Mouse (Mus musculus) G1E-ER4 (cell line): ENCODE measurements around the gene Tbc1d30. TPM values are rescaled to one million over a fixed set of nuclear protein-coding genes. Genes with fewer than 3 reads are reported as not detected.

Experiments used
- GATA1 ChIP-seq: IDR thresholded peaks from one replicate; pipeline ENCODE4 v1.8.0; 2012; ENCODE audit warnings: low read length, inconsistent platforms
- polyA plus RNA-seq: library from polyadenylated mRNA; stranded (reverse); fragments of >175 nt; gene quantifications from 2 replicates; pipeline ENCODE4 v1.2.3, GENCODE M21; 2012

Gene Tbc1d30
- polyA plus RNA-seq, 1 experiment, result not detected

DNA sequence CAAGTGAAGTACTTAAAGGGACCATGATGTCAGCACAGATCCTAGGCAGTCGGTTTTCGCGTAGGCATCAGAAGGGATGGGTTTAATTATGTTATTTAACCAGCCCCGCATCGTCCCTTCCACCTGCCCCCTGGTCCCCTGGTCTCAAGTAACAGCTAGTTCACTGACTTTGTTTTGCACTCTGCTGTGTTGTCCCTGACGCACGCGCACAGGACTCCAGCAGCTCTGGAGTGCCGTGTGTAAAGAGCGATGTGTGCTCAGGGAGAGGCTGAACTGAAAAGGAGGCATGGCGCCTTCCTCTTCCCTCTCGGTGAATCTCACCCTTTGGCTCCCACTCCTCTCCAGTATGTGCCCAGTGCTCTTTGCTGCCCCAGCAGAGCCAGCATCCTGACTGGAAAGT is 22.9 kb upstream of the Tbc1d30 start:
- no peak for TF ChIP-seq GATA1

DNA sequence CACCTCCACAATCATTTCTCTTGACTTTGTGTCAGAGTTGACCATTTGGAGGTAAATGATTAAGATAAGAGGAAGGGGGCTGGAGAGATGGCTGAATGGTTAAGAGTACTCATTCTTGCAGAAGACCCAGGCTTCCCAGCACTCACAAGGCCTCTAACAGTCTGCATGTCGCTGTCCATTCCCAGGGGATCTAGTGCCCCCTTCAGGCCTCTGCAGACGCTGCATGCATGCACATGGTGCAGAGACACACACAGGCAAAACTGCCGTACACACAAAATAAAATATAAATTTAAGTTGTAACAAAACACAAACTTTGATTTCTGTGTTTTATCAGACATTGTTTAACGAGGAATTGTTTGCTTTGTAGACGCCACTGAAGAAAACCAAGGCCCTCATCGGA is 19.7 kb upstream of the Tbc1d30 start:
- no peak for TF ChIP-seq GATA1

DNA sequence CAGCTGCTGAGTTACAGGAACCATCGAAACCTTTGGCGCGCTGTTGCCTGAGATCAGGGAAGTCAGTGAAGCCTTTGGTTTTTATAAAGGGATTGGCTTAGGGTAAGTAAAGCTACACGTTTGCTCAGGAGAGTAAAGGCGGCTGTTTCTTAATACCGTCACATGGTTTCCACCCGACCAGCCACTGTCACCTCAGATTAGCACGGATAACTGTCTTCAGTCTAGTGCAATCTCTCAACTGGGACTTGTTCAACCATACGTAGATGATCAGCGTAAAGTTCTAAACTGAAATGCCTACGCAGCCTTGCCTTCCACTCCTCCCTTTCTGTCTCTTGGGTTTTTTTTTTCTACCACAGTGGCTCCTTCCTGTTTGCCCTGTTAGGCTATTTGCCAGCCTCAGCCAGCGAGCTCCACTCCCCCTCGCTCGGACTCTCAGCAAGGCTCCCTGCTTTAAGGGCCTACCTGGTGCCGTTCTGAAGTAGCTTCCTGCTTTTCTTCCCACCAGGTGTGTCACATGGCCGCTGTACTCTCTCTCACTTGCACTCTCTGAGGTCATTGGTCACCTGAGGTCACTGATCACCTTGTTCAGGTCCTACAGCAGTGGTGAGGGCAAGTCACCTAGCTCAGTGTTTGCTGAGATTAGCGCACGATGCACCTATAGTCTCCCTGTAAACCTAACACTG is 17.8 kb upstream of the Tbc1d30 start:
- TF ChIP-seq GATA1, result no peak

DNA sequence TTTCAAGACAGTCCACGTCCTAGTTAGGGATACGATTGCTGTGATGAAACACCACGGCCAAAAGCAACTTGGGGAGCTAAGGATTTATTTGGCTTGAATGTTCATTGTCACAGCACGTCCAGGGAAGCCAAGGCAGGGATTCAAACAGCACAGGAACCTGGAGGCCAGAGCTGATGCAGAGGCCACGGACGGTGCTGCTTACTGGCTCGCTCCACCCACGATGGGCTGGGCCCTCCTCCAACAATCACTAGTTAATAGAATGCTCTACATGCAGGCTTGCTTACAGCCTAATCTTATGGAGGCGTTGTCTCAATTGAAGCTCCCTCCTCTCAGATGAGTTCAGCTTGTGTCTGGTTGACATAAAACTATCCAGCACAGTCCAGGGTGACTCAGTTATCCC is 16.7 kb upstream of the Tbc1d30 start:
- no peak for TF ChIP-seq GATA1

DNA sequence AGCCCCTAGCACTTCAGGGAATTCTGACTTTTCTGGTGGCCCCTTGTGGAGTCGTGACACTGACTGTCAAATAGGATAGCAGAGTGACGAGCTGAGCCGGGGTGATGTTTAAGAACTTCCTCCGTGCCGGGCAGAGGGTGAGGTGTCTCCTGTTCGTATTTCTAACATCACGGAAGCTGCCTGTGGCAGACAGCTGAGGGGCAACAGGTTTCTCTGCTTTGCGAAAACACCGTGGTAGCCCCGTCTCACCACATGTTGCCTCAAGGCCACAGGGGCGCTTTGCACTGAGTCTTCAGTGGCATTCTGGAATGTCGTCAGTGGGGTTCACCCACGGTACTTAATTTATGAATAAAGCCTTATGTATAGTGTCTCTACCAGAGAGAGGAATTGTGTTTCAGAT is 16.2 kb upstream of the Tbc1d30 start:
- TF ChIP-seq GATA1, result no peak

DNA sequence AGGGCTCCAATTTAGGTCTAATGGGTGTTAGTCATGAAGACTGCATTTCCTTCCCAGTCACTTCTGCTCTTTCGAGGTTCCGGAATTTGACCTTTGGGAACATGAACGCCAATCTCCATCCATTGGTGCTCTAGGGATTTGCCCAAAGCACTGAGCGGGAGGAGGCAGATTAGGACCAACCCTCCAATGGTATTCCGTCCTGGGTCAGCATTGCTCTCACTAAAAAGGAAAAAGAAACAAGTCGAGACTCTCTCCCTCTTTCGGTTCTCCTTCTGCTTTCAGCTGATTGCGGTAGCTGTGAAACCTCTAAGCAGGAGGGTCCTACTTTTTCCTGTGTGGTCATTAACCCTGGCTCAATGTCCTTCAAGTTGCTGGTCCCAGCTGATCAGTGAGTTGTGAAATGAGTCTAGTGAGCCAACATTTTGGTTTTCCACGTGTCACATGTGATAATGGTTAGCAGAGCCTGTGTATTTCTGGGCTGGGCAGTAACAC is 14.7 kb upstream of the Tbc1d30 start:
- TF ChIP-seq GATA1, result no peak

DNA sequence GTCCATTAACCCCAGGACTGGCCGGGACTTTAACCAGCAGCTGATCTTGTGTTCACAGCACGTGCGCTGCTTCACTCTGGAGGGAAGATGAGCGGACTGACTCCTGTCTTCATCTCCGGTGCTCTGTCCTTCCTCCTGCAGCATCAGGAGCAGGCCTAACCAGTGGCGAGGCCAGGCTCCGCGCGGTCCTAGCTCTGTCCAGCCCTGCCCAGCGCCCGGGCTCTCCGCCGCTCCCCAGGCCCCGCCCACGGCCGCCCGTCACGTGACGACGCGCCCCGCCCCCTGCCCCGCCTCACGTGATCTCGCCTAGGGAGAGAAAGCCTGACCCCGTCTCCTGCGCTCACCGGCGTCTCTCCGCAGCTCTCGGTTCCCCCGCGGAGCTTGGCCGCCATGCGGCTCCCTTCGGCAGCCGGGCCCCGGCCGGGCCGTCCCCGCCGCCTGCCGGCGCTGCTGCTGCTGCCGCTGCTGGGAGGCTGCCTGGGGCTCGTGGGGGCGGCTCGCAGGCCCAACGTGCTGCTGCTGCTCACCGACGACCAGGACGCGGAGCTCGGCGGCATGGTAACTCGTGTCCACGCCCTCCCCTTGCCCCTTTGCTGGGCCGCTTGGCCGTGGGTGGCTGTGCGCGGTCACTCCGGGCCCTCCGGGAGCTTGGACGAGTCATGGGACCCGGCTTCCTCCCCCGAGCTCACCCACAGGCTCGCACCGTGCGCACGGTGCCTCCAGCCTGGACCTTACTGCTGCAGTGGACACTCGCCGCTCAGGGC is 13.9 kb upstream of the Tbc1d30 start, which contains the start of gene Gns:
Gns (plus strand) TSS at position 290 of the 764 bp plus-strand sequence.
- no peak for TF ChIP-seq GATA1

DNA sequence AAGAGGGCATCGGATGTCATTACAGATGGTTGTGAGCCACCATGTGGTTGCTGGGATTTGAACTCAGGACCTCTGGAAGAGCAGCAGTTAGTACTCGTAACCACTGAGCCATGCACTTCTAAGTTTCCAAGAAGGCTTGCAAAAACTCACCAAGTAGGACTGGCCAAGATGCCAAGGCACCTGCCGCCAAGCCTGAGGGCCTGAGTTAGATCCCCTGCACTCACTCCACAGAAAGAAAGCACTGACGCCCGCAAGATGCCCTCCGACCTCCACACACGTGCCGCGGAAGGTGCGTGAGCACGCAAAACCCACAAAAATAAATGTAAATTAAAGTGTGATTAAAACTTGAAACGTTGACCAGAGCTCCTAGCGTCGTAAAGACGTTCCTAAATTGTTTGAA is 13.2 kb upstream of the Tbc1d30 start:
- TF ChIP-seq GATA1, result no peak

DNA sequence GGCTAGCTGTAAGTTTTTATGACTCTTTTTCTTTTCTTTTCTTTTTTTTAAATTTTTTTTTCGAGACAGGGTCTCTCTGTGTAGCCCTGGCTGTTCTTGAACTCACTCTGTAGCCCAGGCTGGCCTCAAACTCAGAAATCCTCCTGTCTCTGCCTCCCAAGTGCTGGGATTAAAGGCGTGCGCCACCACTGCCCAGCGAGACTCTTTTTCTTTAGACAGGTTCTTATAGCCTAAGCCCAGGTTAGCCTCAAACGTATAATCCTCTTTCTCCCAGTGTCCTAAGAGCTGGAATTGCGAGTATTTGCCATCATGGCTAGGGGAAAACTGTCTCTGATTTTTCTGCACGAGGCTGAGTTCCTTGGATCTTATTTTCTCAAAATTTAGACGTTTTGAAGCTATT is 12.1 kb upstream of the Tbc1d30 start:
- TF ChIP-seq GATA1, result no peak

DNA sequence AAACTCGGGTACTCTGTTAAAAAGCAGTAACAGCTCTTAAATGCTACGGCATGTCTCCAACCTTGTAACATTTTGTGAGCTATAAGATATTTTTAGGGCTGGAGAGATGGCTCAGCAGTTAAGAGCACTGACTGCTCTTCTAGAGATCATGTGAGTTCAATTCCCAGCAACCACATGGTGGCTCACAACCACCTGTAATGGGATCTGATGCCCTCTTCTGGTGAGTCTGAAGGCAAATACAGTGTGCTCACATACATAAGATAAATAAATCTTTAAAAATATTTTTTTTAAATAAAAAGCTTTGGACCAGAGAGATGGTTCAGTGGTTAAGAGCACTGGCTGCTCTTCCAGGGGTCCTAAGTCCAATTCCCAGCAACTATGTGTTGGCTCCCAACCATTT is 9.3 kb upstream of the Tbc1d30 start:
- TF ChIP-seq GATA1, result no peak

DNA sequence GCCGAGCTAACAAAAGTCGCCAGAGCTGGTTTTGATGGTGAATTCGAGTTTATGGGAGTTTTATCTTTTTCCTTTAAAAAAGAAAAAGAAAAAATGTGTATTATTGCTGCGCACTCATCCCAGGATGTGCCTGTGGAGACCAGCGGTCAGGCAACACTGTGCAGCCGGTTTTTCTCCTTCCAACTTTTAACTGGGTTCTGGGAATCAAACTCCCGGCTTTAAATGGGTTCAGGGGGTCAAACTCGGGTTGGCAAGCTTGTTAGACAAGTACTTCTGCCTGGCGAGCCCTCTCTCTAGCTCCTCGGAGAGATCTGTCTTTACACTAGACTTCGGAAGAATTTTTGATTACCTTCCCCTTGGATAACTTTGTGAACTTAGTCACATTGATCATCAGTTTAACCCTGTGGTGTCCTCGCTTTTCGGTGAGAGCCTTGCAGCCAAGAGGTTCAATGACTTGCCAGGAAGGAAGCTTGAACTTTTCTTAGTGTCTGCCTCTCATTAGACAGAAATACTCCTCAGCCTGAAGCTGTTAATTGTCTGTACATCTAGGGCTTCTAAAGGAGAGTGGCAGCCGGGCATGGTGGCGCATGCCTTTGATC is 713 bp upstream of the Tbc1d30 start:
- no peak for TF ChIP-seq GATA1

DNA sequence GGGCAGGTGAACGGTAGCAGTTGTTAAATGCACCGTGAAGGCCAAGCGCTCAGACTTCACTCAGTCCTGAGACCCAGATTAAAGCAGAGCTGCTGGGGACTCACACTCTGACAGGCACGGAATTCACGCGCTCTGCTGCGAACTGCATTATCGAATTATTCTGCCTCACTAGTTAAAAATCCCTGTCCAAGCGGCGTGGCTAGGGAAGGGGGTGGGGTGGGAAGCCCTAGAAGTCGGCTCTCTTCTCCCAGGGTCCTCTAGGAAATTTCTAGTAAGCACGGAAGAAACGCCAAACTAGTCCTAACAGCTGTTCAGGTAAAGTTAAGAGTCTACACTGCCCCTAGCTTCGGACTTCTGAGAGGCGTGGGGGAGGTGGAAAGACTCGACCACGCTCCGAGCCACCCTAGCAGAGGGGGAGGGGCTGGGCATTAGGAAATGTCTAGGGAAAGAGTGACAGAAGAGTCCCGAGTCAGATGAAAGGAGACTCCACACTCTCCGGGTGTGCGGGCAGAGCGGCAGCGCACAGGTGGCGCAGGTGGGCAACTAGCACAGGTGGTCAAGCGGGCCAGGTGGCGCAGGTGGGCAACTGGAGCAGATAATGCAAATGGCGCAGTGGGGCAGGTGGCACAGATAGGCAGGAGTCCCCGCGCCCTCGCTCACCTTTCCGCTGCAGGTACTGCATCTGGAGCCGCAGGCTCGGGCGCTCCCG is 567 bp downstream of the Tbc1d30 start:
- no peak for TF ChIP-seq GATA1

DNA sequence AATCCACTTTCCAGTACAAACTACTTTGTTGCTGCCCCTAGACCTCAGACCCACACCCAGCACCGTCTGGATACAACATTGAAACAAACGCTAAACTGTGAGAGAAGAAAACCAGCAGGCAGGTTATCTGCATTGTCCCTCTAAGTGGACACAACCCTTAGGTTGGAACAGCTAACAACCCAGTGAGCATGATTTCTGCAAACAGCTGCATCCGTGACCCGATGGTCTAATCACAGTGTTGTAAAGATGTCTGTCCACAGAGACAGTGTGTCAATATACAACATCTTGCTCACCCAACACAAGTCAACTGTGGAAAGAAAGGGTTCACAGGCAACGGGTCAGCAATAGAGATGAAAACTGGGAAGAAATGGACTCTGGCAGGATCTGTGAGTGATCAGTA is 1.8 kb downstream of the Tbc1d30 start:
- TF ChIP-seq GATA1, result no peak

DNA sequence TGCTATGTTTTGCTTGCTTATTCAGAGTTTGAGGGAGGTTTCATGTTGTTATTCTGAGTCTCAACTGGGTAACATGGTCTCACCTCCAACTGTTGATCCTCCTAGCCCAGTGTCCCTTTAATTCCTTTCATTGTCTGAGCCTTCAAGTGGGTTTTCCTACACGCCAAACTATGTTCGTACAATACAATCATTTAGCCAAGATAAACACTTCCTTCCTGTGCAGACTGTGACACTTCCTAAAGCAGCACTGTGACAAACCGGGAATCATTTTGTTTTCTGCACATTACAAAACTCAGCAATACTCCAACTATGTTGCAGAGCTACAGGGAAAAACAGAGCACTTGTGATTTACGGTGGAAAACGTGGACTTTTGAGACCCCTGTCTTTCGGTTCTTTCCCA is 7.2 kb downstream of the Tbc1d30 start:
- TF ChIP-seq GATA1, result no peak

DNA sequence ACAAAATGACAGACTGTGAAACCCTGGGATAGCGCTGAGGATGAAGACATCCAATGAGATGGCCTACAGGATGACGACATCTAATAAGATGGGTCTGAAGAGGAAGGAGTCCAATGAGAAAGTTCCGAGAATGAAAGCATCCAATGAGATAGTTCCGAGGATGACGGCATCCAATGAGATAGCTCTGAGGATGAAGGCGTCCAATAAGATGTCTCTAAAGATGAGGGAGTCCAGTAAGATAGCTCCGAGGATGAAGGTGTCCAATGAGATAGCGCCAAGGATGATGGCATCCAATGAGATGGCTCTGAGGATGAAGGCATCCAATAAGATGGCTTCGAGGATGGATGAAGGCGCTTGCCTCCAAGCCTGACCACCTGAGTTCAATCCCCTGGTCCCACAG is 8.8 kb downstream of the Tbc1d30 start:
- TF ChIP-seq GATA1, result no peak
